Mouse (Mus musculus): Measurements from ENCODE around the gene Efcc1.

DNA sequence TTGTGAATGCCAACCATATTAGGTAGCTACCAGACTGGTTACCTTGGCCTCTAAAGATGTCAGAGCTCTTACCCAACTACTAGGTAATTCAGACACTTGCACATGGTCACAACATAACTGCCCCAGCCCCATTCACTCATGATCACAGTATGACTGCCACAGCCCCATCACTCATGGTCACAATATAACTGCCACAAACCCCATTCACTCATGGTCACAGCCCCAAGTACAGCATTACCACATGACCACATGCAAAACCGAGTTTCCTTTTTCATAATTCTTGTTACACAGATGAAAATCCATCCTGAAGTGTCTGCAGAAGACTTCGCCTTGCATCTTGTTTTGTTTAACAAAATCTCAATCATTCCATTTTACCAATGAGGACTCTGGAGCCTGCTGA is 17.4 kb downstream of the Efcc1 start:
- TF ChIP-seq POLR2A (IDR thresholded peaks at IDR 0.05; ENCODE audit: insufficient read depth, low read length), result no peak
- no peak for TF ChIP-seq CTCF (IDR thresholded peaks at IDR 0.05; ENCODE audit: low read depth, low read length)
- no peak for TF ChIP-seq EP300 (IDR thresholded peaks at IDR 0.05; ENCODE audit: insufficient read depth, low read depth, low read length)
